Mouse (Mus musculus): Measurements from ENCODE around the gene Defb21. TPM values are rescaled to one million over a fixed set of nuclear protein-coding genes. Genes with fewer than 3 reads are reported as not detected.

Gene Defb21
- total RNA-seq, 2 experiments from 2014 or later = not detected

GRCm38 (mm10) chr2:152604057-152604456 lies 31.5 kb downstream of the Defb21 start, which contains the start of gene Defb36:
Defb36 (plus strand) TSS chr2:152604327.
- DNase-seq (ENCODE audit: low spot score in 2 of 2) = peak in 1 of 2 experiments; percentile 46

GRCm38 (mm10) chr2:152607746-152608145 lies 35.2 kb downstream of the Defb21 start:
- DNase-seq (ENCODE audit: low spot score in 2 of 2) = no peak

GRCm38 (mm10) chr2:152608719-152609118 lies 36.2 kb downstream of the Defb21 start:
- no peak for DNase-seq (ENCODE audit: low spot score in 2 of 2)

DNA sequence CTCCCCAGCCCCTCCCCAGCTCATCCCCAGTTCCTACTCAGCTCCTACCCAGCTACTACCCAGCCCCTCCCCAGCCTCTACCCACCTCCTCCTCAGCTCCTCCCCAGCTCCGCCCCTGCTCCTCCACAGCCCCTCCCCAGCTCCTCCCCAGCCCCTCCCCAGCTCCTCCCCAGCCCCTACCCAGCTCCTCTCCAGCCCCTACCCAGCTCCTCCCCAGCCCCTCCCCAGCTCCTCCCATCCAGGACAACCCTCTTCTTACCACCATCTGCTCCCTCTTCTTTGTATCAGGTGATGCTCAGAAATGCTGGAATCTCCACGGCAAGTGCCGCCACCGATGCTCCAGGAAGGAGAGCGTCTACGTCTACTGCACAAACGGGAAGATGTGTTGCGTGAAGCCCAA lies 39.6 kb downstream of the Defb21 start:
- peak in 1 of 2 experiments; percentile 13 for DNase-seq (ENCODE audit: low spot score in 2 of 2)

DNA sequence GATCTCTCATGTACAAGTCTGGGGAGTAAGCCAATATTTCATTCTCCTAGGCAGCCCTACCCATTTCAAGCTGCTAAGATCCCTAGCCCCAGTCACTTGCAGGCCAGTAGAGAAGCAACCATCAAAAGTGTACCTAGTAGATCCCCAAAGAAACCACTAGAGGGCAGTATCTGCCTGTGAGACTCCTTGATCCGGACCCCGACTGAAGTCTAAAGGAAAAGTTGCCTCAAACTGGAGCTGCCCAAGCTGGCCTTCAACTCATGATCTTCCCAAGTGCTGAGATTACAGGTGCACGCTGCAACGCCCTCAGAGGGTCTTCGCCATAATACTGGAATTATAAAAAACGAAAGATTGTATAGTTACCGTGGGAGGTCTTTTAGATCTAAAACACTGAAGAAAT lies 43.0 kb downstream of the Defb21 start:
- peak; percentile 36 to 81 for DNase-seq (ENCODE audit: low spot score in 2 of 2)

GRCm38 (mm10) chr2:152616470-152616869 lies 43.9 kb downstream of the Defb21 start:
- DNase-seq (ENCODE audit: low spot score in 2 of 2) = no peak

DNA sequence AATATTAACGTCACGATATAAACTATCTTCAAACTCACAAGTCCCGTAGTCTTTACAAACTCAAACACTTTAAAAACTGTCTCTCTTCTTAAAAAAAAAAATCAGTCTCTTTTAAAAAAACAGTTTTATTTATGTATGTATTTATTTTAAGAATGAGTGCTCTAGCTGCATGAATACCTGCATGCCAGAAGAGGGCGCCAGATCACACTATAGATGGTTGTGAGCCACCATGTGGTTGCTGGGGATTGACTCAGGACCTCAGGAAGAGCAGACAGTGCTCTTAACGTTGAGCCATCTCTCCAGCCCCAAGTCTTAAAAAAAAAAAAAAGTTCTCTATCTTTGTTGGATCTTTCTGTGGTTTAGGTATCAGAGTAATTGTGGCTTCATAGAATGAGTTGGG lies 44.8 kb downstream of the Defb21 start:
- no peak for DNase-seq (ENCODE audit: low spot score in 2 of 2)

DNA sequence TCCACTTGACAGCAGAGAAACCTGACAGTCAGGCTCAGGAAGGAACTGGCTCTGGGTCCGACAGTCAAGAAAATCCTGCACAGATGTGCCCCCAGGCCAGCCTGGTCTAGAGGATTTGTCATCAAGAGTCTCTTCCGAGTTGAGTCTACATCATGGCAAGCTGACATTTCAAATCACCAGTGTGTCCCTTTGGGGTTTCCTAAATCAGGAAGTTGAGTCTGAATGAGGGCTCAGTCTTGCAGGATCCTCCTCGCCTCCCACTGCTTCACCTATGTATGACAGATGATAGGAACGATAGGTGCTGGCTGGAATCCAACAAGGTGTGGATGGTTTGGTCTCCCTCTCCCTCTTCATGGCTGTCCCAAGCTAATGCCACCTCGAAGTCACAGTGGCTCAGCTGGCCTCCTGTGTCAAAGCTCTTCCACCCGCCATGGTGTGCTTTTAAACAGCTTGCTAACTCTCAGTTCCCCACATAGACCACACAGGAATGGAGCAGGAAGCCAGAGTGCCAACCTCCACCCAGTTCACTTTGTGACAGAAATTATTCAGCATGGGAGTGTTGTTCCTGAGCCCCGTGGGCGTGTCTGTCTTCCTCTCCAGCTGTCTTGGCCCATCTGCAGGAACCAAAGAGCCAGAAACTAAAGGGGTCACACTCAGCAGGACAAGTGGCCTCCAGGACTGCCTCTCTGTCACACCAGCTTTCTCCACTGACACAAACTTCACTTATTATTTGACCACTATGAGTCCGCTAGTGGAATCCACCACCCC lies 48.0 kb downstream of the Defb21 start:
- peak in 1 of 2 experiments; percentile 28 for DNase-seq (ENCODE audit: low spot score in 2 of 2)

- no peak for DNase-seq (ENCODE audit: low spot score in 2 of 2)
Measured at GRCm38 (mm10) chr2:152622151-152622550, 49.6 kb downstream of the Defb21 start.

DNA sequence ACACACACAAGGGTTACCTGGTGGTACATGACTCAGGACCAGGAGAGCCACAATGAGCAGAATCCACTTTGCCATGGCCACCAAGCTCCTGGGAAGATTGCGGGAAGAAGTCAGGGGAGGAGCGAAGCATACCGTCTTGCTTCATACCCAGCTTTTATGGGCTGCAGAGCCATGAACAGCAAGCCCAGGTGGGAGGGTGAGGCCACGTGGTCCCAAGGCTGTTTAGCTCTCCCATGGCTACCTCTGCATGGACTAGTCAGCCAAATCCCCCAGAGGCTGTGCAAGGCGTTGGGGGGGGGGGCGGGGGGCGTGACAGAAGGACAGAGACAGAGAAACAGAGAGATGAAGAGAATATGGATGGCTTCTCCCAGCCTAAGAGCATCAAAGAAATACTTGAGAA lies 50.4 kb downstream of the Defb21 start, which contains the start of gene Defb25:
Defb25 (minus strand) TSS at position 101 of the 400 bp plus-strand sequence.
- no peak for DNase-seq (ENCODE audit: low spot score in 2 of 2)

Other genes with a start within 250 kb of the Defb21 start
- 100 to 1,000 TPM; 100 to 110 TPM for gene Rbck1, start 240.1 kb upstream of the Defb21 start, total RNA-seq (2021)
- gene Trib3, start 228.7 kb upstream of the Defb21 start, total RNA-seq (2021) = under 1 TPM in 1 of 2 experiments, not detected in 1; 0.69 TPM
- gene Nrsn2, start 196.1 kb upstream of the Defb21 start, total RNA-seq (2021) = 100 to 1,000 TPM in 1 of 2 experiments, 10 to 100 TPM in 1; 95.7 to 106 TPM
- 10 to 100 TPM; 15.0 to 15.6 TPM for gene Sox12, start 174.7 kb upstream of the Defb21 start, total RNA-seq (2021)
- 10 to 100 TPM; 10.2 to 10.6 TPM for gene Zcchc3, start 157.7 kb upstream of the Defb21 start, total RNA-seq (2021)
- 1 to 10 TPM; 1.7 to 2.3 TPM for gene 6820408C15Rik, start 157.2 kb upstream of the Defb21 start, total RNA-seq (2021)
- gene Defb23, start 108.1 kb upstream of the Defb21 start, total RNA-seq (2021) = not detected
- not detected for gene Defb20, start 95.7 kb upstream of the Defb21 start, total RNA-seq (2021)
- not detected for gene Defb22, start 82.6 kb upstream of the Defb21 start, total RNA-seq (2021)
- gene Defb26, start 61.1 kb upstream of the Defb21 start, total RNA-seq (2021) = not detected
- gene Defb28, start 54.5 kb upstream of the Defb21 start, total RNA-seq (2021) = not detected
- not detected for gene Defb29, start 32.6 kb upstream of the Defb21 start, total RNA-seq (2021)
- gene Gm17416, start 3.4 kb upstream of the Defb21 start, total RNA-seq (2021) = not detected
- gene Defb19, start 7.6 kb downstream of the Defb21 start, total RNA-seq (2021) = not detected
- gene Defb45, start 26.7 kb downstream of the Defb21 start, total RNA-seq (2021) = not detected
- not detected for gene Defb36, start 31.6 kb downstream of the Defb21 start, total RNA-seq (2021)
- not detected for gene Defb25, start 50.3 kb downstream of the Defb21 start, total RNA-seq (2021)
- under 1 TPM; 0.74 to 0.79 TPM for gene Rem1, start 54.2 kb downstream of the Defb21 start, total RNA-seq (2021)
- 10 to 100 TPM; 75.0 to 76.0 TPM for gene H13, start 96.7 kb downstream of the Defb21 start, total RNA-seq (2021)
- gene Mcts2, start 114.3 kb downstream of the Defb21 start, total RNA-seq (2021) = 10 to 100 TPM; 18.3 to 19.2 TPM
- 10 to 100 TPM; 19.5 to 22.3 TPM for gene Id1, start 163.5 kb downstream of the Defb21 start, total RNA-seq (2021)
- 1 to 10 TPM; 1.1 to 2.3 TPM for gene Cox4i2, start 181.4 kb downstream of the Defb21 start, total RNA-seq (2021)

All from layer of hippocampus, adult 18-20 months (tissue).